Mouse (Mus musculus): Measurements from ENCODE around the gene Babam2.

DNA sequence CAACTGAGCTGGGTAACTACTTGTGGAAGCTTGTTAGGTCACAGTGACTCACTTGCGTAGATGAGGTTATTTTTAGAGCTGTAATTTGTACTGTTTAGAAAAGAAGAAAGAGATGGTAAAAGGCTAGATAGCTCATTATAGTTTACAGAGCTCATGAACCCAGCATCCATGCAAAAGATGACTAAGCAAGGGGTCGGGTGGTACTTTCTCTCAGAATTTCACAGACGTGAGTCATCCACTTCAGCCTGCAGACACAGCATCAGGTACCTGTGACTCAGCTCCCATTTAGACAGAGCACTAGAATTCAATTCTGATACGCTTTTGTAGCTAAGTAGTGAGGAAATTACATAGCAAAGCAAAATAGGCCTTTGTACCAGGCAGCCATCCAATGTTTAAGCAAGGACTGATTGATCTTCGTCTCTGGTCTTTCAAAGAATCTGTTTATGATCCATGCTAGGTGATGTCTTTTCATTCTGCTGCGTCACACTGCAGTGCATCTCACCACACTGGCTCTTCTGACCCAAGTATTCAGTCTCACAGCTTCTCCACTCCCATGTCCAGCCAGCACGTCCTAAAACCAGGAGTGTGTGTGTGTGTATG is 338.3 kb downstream of the Babam2 start:
- TF ChIP-seq POLR2A (IDR thresholded peaks at IDR 0.05; ENCODE audit: insufficient read length, low read depth): no peak
- TF ChIP-seq POLR2AphosphoS2 (IDR thresholded peaks at IDR 0.05; ENCODE audit: insufficient read length, low read depth): no peak
- no peak for TF ChIP-seq MAX (IDR thresholded peaks at IDR 0.05; ENCODE audit: low read depth)
- no peak for TF ChIP-seq E2F4 (IDR thresholded peaks at IDR 0.05; ENCODE audit: insufficient read depth)
